Mouse (Mus musculus): ENCODE results near the gene Tnr.

Gene Tnr

DNA sequence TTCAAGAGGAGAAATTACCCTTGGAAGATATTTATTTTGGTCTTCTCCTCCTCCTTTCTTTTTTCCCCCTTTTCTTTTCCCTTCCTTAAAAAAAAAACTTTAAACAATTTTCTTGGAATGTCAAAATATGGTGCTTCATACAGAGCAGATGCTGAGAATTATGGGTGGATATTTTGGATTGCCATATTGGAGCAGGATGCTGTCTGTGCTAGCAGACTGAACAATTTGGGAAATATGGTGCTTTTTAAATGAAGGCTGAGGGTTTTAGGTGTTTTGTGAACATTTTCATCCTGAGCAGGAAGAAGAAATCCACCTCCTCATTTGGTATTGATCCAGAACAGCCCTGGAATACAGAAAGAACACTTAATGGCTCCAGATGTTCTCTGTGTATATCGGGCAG lies 41.6 kb downstream of the Tnr start:
- intact Hi-C loops (cut with DNase I) = no loop called here

DNA sequence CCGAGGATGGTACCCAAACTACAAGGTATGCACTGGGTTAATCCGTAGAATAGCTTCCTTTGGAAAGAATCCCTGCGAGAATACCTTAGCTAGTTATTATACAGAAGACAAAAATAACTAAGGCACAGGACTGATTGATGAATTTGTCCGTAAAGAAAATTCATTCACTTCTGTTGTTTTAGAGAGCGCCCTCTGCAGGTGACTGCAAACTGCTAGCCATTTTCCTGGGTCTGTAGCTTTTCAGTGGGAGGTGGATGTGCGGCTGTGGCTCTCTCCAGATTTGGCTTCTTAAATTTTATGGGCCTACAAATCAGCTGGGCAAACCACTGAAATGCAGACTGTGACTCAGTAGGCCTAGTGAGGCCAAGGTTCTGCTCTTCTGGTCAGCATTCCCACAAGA lies 42.5 kb downstream of the Tnr start:
- intact Hi-C loops (cut with DNase I) = no loop called here

DNA sequence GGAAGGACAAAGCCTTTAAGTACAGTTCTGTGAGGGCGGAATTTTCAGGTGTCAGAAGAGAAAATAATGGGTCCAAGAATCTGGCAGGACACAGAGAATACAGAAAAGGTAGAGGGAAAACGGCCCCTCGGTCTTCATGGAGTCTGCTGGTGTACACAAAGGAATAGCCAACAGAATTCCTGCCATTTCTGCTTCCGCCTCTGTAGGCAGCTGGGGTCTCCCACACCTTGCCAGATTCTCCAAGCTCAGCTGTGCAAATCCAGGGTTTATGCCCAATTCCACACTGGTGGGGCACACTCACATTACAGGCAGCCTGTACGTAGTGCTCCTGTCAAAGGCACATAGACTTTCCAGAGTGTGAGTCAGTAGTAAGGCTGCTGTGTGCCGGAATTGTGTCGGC lies 43.6 kb downstream of the Tnr start:
- intact Hi-C loops (cut with DNase I) = no loop called here

DNA sequence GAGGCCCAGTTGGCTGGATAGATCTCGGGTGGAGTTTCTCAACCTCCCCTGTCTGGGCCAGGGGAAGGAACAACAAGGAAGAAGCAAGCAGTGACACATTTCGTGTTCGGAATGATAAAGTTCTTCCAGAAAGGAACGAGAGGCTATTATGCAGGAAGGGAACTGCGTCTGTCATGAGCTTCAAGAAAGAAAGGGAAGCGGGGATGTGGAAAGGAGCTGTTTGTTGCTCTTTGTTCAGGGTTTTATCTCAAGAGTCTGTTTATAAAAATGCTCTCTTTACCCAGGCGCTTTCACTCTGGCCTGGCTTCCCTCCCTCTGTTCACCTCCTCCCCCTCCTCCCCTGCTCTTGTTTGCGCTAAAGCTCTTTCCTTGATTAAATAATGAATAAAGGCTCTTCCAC lies 46.7 kb downstream of the Tnr start:
- intact Hi-C loops (cut with DNase I) = no loop called here

DNA sequence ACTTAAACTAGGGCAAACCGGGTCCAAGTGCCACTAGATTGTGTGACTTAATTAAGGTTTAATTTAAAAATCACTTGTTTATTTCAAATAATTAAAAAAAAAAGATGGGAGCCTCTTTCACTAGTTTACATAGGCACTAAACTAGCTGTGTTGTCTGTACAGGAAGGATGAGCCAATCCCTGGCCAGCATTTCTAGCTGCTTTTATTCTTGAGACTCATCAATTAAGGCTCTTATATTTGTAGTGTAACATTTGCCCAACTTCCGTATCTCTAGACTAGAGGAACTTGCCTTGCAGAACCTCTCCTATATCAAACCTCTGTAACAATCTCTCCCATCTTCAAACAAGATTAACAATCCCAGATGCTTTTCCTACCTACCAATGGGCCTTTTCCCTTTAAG lies 47.3 kb downstream of the Tnr start:
- intact Hi-C loops (cut with DNase I) = no loop called here

DNA sequence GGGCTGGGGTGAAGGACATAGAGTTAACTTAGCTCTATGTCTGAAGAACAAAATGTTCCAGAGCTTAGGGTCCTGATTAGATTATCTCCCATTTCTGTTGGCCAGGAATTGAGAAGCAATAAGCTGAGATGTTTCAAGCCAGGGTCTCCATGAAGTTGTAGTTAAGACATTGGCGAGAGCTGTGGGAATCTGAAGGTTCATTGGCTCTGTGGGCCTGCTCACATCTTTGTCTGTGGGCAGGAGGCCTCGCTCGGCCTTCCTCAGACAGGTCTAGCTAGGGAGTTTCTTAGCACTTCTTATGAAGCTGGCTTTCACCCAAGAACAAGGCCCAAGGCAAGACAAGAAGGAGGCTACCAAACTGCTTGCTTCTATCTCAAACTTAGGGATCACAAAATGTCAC lies 48.4 kb downstream of the Tnr start:
- intact Hi-C loops (cut with DNase I) = no loop called here

DNA sequence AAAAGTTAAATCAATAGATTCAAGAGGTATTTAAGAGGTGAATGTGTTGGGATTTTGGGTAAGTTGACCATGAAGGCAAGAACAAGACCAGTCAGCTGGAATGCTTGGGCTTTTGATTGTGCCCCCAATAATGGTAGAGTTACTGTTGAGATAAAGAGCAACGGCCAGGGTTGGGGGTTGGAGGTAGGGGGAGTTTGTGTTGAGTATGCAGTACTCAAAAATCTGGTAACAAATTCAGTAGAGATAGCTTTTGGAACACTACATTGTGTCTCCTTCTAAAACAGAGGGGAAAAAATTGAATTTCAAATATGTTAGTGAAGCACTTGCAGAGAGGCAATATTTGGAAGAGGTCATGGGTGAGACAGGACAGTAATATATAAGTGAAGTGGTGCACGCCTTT lies 49.5 kb downstream of the Tnr start:
- intact Hi-C loops (cut with DNase I) = no loop called here

DNA sequence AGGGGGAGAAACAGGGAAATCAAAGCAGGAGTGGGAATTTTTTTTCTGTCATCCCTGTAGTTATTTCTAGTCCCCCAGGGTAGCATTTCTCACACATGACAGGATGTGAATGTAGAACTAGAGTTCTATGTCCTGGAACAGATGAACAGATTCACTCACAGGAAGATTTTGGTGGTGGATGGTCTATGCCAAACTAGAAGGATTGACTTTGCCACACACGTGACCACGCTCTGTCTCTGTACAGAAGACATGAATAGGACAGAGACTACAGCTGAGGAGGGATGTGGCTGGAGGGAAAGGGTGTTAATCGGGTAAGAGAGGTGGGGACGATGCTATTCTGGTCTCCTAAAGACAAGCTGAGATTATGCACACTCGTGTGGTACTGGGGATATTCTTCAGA lies 51.1 kb downstream of the Tnr start:
- intact Hi-C loops (cut with DNase I) = no loop called here

DNA sequence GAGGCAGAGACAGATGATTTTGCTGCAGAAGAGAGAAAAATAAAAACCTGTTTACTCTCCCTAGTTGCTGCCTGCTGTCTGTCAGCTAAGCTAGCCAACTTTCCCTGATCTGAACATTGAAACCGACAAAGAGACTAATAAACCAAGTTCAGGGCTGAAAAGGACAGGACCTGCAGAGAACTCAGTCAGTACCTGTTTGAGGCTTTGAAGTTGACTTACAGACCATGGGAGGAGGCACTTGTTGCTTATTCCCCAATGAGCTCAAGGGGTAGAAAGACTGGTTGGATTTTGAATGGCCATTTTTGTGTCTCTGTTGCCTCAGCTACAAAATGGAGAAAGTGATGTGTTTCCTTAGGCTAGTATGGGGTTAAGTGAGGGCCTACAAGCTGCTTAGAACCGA lies 52.7 kb downstream of the Tnr start:
- intact Hi-C loops (cut with DNase I) = no loop called here

DNA sequence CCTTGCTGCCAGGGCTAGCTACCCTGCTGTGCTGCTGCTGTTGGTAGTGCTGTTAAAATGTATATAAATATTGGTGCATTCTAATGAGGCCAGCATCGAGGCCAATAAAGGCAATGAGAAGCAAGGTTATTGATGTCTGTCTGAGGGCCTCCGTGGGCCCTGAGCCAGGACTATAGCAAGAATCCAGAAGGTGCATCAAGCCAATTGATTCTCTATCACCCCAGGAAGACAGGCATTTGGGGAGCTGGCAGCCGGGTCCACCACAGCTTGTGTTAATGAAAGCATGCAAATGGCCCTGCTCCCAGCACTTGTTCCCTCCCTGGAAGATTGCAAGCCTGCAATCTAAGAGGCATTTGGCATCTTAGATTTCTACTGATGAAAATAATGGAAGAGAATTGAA lies 54.8 kb downstream of the Tnr start:
- intact Hi-C loops (cut with DNase I) = no loop called here

DNA sequence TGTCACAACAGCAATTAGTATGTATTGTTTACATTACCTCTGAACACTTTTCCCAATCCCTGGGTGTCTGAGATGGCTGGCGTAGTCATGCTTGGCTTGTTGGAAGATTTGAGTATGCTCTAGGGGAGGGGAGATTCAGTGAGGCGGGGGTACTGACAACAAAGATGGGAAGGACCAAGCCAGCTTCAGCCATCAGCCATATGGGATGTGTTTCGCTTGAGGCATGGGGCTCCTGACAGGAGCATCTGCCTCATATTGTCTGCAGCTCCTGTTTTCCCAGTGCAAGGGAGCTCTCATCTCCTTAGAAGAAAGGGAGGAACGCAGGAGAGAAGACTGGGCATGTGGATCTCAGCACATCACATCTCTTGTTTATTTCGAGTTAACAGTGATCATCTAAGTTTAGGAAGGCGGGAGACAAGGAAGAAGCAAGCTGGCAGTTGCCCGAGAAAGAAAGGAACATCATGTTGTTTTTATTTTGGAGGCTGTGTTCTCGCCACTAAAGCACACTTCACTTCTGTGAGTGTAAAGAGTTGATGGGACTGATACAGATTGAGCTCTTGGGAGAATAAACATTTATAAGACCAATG lies 56.9 kb downstream of the Tnr start:
- intact Hi-C loops (cut with DNase I) = no loop called here

DNA sequence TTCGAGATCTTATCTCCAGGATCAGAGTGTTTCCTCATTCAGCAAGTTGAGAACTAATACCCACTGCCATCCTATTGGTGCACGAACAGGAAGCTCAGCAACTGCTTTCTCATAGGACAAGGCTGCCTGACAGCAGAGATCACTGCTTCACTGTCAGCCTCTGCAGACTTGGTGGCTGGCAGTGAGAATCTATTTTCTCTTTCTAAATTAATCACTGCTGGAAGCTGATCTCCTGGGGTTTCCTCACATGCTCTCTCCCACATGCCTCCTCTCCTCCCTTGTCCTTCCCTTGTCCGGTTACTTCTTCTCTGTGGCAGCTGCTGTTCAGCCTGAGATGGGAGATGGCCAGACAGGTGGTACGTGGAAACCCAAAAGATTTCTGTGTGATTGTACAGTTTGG lies 60.3 kb downstream of the Tnr start:
- intact Hi-C loops (cut with DNase I) = no loop called here

DNA sequence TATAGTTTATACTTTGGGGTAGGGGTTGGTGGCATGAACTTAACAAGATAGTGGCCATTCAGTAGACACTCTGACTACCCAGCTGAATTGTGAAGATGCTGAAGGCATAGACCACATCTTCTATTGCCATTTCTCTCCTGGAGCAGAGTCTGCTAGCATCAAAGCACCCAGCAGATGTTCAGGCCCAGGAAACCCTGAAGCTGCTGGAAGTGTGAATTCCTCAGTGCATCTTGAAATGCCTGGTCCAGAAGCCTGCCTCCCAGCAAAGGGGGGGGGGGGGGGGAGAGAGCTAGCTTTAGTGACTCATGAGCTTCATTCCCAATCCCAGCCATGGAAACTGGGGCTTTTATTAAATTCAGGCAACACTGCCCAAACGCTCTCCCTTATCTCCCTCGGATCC lies 65.2 kb downstream of the Tnr start:
- intact Hi-C loops (cut with DNase I) = no loop called here

DNA sequence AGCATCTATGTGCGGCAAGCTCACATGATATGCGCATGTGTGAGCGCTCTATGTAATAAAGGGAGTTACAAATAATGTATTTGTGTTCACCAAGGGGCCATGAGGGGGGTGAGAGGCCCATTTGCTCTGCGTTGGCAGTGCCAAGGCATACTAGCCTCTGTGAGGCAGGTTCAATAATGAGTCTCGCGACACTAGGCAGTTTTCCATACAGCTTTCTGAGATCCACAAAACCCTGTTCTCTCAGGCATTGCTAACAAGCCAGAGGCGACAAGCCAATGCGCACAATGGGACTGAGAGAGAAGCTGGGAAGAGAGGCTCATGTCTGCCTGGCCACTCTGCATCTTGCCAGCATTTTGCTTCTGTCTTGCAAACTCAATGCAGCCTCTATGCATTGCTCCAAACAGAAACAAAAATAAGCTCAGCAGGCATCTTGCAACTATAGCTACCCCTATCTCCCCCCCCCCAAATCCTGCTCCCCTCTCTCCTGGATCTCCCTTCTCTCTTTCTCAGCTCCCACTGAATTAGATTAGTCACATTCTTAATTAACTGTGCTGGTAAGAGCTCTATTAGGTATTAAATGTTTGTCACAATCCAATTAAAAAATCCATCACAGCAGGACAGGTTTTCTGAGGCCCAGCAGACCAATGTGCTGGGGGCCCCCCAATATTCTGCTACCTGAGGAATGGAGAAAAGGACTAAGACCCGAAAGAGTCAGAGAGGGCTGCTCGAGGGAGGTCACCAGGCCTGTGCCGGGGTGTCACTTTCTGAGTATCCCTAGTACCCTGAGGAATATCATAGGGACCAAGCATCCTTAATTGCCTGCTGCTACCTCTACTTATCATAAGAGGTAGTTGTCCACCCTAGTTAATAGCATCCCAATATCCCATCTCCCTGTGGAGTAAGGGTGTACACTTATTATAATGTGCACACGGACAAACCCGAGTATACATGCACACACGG lies 70.8 kb downstream of the Tnr start:
- intact Hi-C loops (cut with DNase I) = no loop called here

DNA sequence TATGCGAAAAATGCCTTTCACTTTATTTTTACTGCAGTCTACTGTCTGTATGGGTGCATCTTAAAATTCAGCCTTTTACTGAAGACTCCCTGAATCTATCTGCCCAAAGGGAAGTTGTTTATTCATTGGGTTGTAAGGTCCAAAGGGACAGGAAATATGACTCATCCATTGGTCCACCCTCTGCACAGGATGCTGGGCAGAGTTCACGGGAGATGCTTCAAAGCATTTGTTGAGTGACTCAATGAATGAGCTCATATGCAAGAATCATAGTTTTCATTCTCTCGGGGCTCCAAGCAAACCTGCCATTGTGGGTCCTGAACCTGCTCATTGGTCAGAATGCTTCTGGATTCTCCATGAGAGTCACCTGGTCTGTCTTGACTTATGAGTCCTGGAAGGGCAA lies 72.2 kb downstream of the Tnr start:
- intact Hi-C loops (cut with DNase I) = no loop called here

DNA sequence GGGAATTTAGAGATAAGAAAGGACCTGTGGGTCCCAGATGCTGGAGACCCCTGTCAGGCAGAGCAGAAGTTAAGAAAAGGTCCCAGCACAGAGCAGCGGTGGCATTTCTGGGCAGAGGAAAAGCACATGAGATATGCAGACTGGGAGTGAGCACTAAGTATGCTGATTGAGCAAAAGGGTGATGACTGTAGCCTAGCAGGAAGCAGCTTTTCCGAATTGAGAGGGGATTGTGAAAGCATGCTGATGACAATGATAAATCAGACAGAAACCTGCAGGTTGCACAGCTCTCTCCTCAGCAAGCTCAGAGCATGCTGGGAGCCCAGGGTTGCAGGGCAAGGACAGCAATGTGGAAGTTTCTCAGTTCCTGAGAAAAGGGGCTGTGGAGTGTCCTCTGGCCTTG lies 73.1 kb downstream of the Tnr start:
- intact Hi-C loops (cut with DNase I) = no loop called here

DNA sequence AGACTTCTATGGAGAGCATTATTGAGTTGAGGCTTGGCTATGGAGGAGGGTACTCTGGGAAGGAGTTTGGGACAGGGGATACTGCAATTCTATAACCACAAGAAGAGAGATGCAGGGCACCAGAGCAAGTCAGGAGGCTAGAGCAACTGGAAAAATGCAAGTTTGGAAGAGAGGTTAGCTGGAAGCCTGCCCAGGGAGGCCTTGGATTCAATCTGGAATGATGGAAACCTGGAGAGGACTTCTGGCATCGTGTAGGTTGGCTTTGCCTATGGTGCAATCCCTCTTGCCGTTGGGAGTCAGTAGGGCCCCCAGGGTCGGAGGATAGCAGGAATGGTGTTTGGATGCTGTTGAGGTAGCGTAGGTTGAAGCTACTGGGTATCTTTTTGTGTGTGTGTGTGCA lies 90.0 kb downstream of the Tnr start:
- intact Hi-C loops (cut with DNase I) = no loop called here

DNA sequence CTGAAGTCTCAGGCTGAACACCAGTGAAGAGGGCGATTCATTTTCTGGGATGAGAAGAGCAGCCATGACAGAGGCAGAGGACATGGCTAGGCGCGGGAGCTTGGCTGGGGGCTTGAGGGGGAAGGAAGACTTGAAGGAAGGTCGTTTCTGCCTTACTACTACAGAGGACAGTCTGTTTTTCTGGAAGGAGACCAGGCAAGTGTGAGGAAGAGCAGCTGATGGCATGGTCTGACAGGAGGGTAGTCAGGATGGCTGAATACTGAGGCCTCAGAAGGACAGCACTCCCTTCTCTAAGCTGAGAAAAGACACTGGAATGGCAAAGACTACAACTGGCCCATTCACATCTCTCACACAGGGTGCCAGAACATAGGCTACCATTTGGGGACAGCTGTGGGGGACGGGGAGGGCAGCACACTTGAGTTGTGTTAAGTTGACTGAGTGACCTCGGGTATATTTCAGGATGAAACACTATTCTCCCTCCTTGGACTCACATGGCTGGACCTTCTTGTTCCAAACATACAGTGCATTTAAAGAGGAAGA lies 90.6 kb downstream of the Tnr start:
- intact Hi-C loops (cut with DNase I) = no loop called here

DNA sequence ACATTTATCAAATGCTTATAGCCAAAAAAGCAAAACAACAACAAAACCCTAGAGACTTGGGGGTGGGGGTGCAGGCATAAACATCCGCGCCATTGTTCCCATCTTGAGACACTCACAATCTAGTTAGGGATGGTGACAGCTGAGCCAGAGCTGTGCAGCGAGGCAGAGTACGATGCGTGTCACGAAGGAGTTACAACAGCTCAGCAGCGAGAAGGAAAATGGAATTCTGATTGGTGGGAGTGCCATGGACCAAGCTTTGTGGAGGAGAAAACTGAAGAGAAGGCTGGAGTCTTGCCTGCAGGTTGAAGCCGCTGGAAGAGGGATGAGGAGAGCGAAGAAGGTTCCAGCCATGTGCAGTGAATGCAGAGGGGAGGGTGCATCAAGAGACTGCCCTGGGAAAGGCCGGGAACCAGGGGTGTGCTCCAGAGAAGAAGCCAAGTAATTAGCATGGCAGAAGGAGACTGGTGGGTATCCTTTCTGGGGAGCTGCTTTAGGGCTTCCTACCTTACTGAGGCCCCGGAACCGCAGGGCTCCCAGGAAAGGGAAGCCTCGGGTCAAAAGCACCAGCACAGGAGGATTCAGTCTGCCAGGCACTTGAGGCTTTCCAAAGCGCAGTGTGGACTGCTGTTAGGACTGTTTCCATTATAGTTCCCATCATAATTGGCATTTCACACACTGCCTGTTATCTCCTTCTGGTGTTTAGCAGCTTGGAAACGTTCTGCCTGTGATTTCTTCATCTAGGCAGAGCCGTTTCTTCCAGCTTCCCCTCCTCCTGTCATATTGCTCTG lies 91.3 kb downstream of the Tnr start:
- intact Hi-C loops (cut with DNase I) = no loop called here

DNA sequence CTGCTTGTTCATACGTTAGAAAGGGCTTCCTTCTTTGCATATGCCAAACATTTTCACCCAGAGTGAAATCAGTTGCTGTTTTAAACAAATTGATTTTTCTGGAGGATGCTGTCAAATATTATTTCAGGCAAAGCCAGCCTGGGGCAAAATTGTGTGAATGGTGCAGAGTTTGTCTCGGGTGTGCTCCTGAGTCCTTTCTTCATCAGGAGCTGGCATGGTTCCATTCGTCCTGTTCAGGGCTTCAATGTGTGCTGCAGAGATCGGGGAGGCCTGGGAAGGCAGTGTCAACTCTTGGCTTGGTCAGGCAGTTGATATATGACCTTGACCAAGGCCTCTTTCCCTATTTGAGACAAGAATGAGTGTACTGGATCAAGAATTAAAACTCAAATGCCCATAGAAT lies 92.1 kb downstream of the Tnr start:
- intact Hi-C loops (cut with DNase I) = no loop called here

DNA sequence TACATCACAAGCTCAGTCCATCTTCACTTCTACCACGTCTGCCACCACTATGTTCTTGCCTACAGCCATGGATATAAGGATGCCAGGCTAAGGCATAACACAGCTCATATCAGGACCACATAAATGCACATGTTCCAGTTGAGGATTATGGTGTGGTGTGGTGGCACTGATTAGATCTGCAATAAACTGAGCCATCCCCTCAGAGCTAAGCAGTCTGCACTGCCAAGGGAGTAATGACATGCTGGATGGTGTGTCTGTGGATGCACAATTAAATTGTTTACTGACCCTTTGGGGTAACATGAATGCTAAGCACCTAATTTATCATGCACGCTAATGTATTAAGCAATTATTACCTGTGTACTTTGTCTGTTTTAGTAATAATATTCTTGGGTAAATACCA lies 95.6 kb downstream of the Tnr start:
- intact Hi-C loops (cut with DNase I) = no loop called here

DNA sequence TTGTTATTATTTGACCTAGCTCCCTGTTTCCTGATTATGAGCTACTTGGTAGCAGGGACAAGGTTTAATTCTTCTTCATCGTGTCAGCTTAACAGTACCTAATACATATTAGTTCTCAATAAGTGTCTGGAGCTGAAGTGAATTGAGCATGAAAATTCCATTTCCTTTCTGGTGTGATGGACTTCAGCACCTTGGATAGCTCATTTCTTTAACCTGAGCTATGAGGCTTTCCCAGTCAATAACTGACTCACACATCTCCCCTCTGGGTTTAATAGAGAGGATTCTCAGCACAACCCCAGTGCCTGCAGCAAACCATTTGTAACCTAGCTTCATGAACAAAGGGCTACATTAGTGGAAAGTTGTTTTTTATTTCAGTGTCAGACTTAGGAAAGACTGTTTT lies 97.8 kb downstream of the Tnr start:
- intact Hi-C loops (cut with DNase I) = no loop called here

All from adrenal gland (tissue).